Mouse (Mus musculus): ENCODE measurements around the gene Kcnk7.

GRCm38 (mm10) chr19:5692913-5693396 is 11.2 kb upstream of the Kcnk7 start:
- TF ChIP-seq CTCF (IDR thresholded peaks at IDR 0.05; ENCODE audit: insufficient read depth, low read depth, low read length), result no peak
- no peak for TF ChIP-seq POLR2A (IDR thresholded peaks at IDR 0.05; ENCODE audit: insufficient read depth, low read depth, low read length)

Measured in olfactory bulb, adult 2 months (tissue).